Mouse (Mus musculus) megakaryocyte, embryonic 14.5 days (primary cell): ENCODE data around the gene Mogs. TPM values are rescaled to one million over a fixed set of nuclear protein-coding genes. Genes with fewer than 3 reads are reported as not detected.
A peak's percentile ranks its signal among the peaks of the same experiment; 100 is the strongest.

Experiments used
- H3K27me3 ChIP-seq: replicated peaks from 2 replicates; pipeline ENCODE3; 2012; ENCODE audit warnings: inconsistent platforms
- H3K36me3 ChIP-seq: replicated peaks from 2 replicates; pipeline ENCODE3; 2012; ENCODE audit warnings: low read length, inconsistent platforms, mixed read lengths
- H3K4me1 ChIP-seq: 2 replicates; pipeline ENCODE4 v1.6.1; 2012; ENCODE audit warnings: inconsistent platforms
- H3K4me3 ChIP-seq: replicated peaks from 2 replicates; pipeline ENCODE3; 2012; ENCODE audit warnings: moderate library complexity, mild to moderate bottlenecking, inconsistent platforms
- H3K9me3 ChIP-seq: 2 replicates; pipeline ENCODE4 v1.6.1; 2012; ENCODE audit warnings: inconsistent platforms
- FLI1 ChIP-seq: IDR thresholded peaks from 2 replicates; pipeline ENCODE4 v1.6.1; 2012; ENCODE audit warnings: low read length, inconsistent platforms, mixed read lengths
- GATA1 ChIP-seq: IDR thresholded peaks from 3 replicates; pipeline ENCODE4 v1.6.1; 2012; ENCODE audit warnings: mixed read lengths, low read length, inconsistent platforms, borderline replicate concordance
- polyA plus RNA-seq: library from polyadenylated mRNA; stranded (reverse); fragments of >175 nt; gene quantifications from 2 replicates; pipeline ENCODE4 v1.2.3, GENCODE M21; 2012; ENCODE audit warnings: low replicate concordance; ENCODE audit not compliant: insufficient read depth

The Mogs gene
- polyA plus RNA-seq, 1 experiment, result 76.1 TPM

GRCm38 (mm10) chr6:83165026-83165606 is 49.8 kb downstream of the Mogs start:
- TF ChIP-seq GATA1 (no peak), FLI1 (no peak)
- Histone ChIP-seq H3K4me1 (peaks cover 72% of the 10 kb centered on the region), H3K27me3 (peaks cover 26% of the 10 kb centered on the region), H3K4me3 (peak overlapping the region; percentile 96), H3K9me3 (no peaks in the 10 kb centered on the region), H3K36me3 (peaks cover 6% of the 10 kb centered on the region)

GRCm38 (mm10) chr6:83165607-83166242 is 50.4 kb downstream of the Mogs start, which contains the start of gene Dctn1:
TSS of gene Dctn1 (plus strand) at chr6:83165920.
- Histone ChIP-seq H3K4me1 (peaks cover 76% of the 10 kb centered on the region), H3K9me3 (no peaks in the 10 kb centered on the region), H3K4me3 (peak within 1 kb of the TSS; percentile 96), H3K27me3 (peaks cover 20% of the 10 kb centered on the region), H3K36me3 (peaks cover 6% of the 10 kb centered on the region)
- TF ChIP-seq FLI1, result no peak

- Histone ChIP-seq H3K9me3 (no peaks in the 10 kb centered on the region), H3K27me3 (peaks cover 15% of the 10 kb centered on the region), H3K4me1 (peaks cover 76% of the 10 kb centered on the region), H3K36me3 (peaks cover 11% of the 10 kb centered on the region), H3K4me3 (peak overlapping the region; percentile 96)
- TF ChIP-seq FLI1, result no peak
- no peak for TF ChIP-seq GATA1
Observed at GRCm38 (mm10) chr6:83166243-83166630, 50.9 kb downstream of the Mogs start.

Other genes with a start within 250 kb of the Mogs start
- not detected in 2 replicates for gene Sema4f, start 175.7 kb upstream of the Mogs start, polyA plus RNA-seq
- 3.6 and 5.2 TPM in 2 replicates for gene M1ap, start 168.6 kb upstream of the Mogs start, polyA plus RNA-seq
- 159 and 256 TPM in 2 replicates for gene Dok1, start 82.0 kb upstream of the Mogs start, polyA plus RNA-seq
- 0.40 and 4.2 TPM in 2 replicates for gene Loxl3, start 81.3 kb upstream of the Mogs start, polyA plus RNA-seq
- 1,695 and 4,915 TPM in 2 replicates for gene Aup1, start 61.0 kb upstream of the Mogs start, polyA plus RNA-seq
- gene Htra2, start 60.2 kb upstream of the Mogs start, polyA plus RNA-seq, result 27.7 and 49.5 TPM in 2 replicates
- 0.22 TPM in 1 of 2 replicates, not detected in the other for gene Dqx1, start 57.7 kb upstream of the Mogs start, polyA plus RNA-seq
- not detected in 2 replicates for gene Tlx2, start 45.2 kb upstream of the Mogs start, polyA plus RNA-seq
- gene Pcgf1, start 37.6 kb upstream of the Mogs start, polyA plus RNA-seq, result 6.8 and 7.3 TPM in 2 replicates
- 3.3 TPM in 1 of 2 replicates, not detected in the other for gene Lbx2, start 29.1 kb upstream of the Mogs start, polyA plus RNA-seq
- 1.8 and 2.0 TPM in 2 replicates for gene Ccdc142, start 13.9 kb upstream of the Mogs start, polyA plus RNA-seq
- gene Gm42688, start 13.9 kb upstream of the Mogs start, polyA plus RNA-seq, result 0.99 and 2.7 TPM in 2 replicates
- 9.6 and 78.7 TPM in 2 replicates for gene Mrpl53, start 6.5 kb upstream of the Mogs start, polyA plus RNA-seq
- 86.6 and 121 TPM in 2 replicates for gene Wbp1, start 6.1 kb downstream of the Mogs start, polyA plus RNA-seq
- gene Ino80b, start 9.9 kb downstream of the Mogs start, polyA plus RNA-seq, result 201 and 370 TPM in 2 replicates
- gene Rtkn, start 20.0 kb downstream of the Mogs start, polyA plus RNA-seq, result 15.8 and 48.5 TPM in 2 replicates
- 2.0 and 13.3 TPM in 2 replicates for gene Wdr54, start 40.9 kb downstream of the Mogs start, polyA plus RNA-seq
- gene 1700003E16Rik, start 40.9 kb downstream of the Mogs start, polyA plus RNA-seq, result 0.36 TPM in 1 of 2 replicates, not detected in the other
- 113 and 905 TPM in 2 replicates for gene Dctn1, start 50.4 kb downstream of the Mogs start, polyA plus RNA-seq
- 0.32 TPM in 1 of 2 replicates, not detected in the other for gene Slc4a5, start 104.3 kb downstream of the Mogs start, polyA plus RNA-seq
- gene Mthfd2, start 210.4 kb downstream of the Mogs start, polyA plus RNA-seq, result 17.8 and 30.5 TPM in 2 replicates
- gene Mob1a, start 210.5 kb downstream of the Mogs start, polyA plus RNA-seq, result 20.8 and 26.9 TPM in 2 replicates
- gene Bola3, start 233.7 kb downstream of the Mogs start, polyA plus RNA-seq, result 46.0 and 113 TPM in 2 replicates